Mouse (Mus musculus): ENCODE data around the gene Cd68. TPM values are rescaled to one million over a fixed set of nuclear protein-coding genes. Genes with fewer than 3 reads are reported as not detected.
A peak's percentile ranks its signal among the peaks of the same experiment; 100 is the strongest.
"Not testable (repeated sequence)": the region's sequence is repeated elsewhere in the genome, so short reads cannot be mapped to it uniquely, and the experiment has no call there.

Cd68 gene
- polyA plus RNA-seq, 1 experiment from 2014 or later, result 10.0 TPM

DNA sequence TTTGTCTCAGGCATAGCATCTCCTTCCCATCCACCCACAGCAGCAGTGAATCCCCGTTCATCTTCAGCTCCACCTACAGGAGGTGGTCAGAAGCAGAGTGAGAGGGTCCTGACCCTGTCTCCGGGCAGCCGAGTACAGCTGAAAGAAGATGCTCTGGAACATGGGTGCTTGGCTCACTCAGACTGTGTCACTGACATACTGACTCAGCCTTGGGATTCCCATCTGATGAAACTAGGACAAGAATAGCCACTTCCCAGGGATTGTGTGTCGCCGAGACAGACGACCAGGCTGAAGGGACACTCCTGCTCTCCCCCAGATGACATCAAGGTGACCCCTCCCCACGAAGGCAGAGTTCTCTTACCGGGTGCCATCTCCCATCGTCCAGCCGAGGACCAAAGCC lies 49.2 kb downstream of the Cd68 start:
- 39% methylated on average over 10 of the region's 10 CpGs for WGBS
- Histone ChIP-seq H3K9ac (no peak overlapping the region), H3K9me3 (replicated peaks) (no peaks in the 10 kb centered on the region), H3K4me1 (peaks cover 8% of the 10 kb centered on the region), H3K27me3 (peaks cover 8% of the 10 kb centered on the region; the same call in 1 of the 2 replicates), H3K4me3 (replicated peaks) (no peak overlapping the region), H3K4me2 (no peak overlapping the region), H3K27ac (no peak overlapping the region), H3K36me3 (no peaks in the 10 kb centered on the region)
- no peak for ATAC-seq (replicated peaks; ENCODE audit: low FRiP score)

- not testable (repeated sequence) for H3K9ac ChIP-seq; H3K4me1 ChIP-seq; ATAC-seq (replicated peaks; ENCODE audit: low FRiP score); H3K27me3 ChIP-seq; H3K9me3 ChIP-seq (replicated peaks); H3K36me3 ChIP-seq; H3K27ac ChIP-seq
- Histone ChIP-seq H3K4me2 (peak overlapping the region; percentile 52), H3K4me3 (replicated peaks) (0 out of 2 replicates have a peak overlapping the region, but pooled peaks have one; percentile 6)
- WGBS, result 54% methylated on average over 11 of the region's 11 CpGs
These were observed 51.7 kb downstream of the Cd68 start for GRCm38 (mm10) chr11:69614257-69614588.

MicroRNAs encoded within 50 kb of the gene (microRNA counts, 519-probe panel; counts per million panel counts)
- microRNA mmu-miR-1934, result 31.7 counts per million
- 2,727 counts per million, percentile 65 among the panel's probes with 10 or more counts for microRNA mmu-miR-467f

Small RNA genes lying within 50 kb of the gene (microRNA-seq; reads per million reads assigned to microRNA genes)
- 2.8 reads per million, percentile 14 among the genes with 10 or more reads in this experiment for gene Mir1934
- gene Mir467f, result not detected

Other genes with a start within 250 kb of the Cd68 start
- gene Dnah2, start 117.0 kb downstream of the Cd68 start, polyA plus RNA-seq (2015; fragmentation: Nextera tagmentation; extraction: Ambion mirVana), result 0.73 and 0.87 TPM in 2 replicates
- 11.9 and 14.3 TPM in 2 replicates for gene Efnb3, start 105.9 kb downstream of the Cd68 start, polyA plus RNA-seq (2015; fragmentation: Nextera tagmentation; extraction: Ambion mirVana)
- 26.6 and 27.9 TPM in 2 replicates for gene Wrap53, start 85.9 kb downstream of the Cd68 start, polyA plus RNA-seq (2015; fragmentation: Nextera tagmentation; extraction: Ambion mirVana)
- gene Trp53, start 85.8 kb downstream of the Cd68 start, polyA plus RNA-seq (2015; fragmentation: Nextera tagmentation; extraction: Ambion mirVana), result 175 and 195 TPM in 2 replicates
- gene Atp1b2, start 60.2 kb downstream of the Cd68 start, polyA plus RNA-seq (2015; fragmentation: Nextera tagmentation; extraction: Ambion mirVana), result 11.2 and 13.5 TPM in 2 replicates
- gene Shbg, start 48.2 kb downstream of the Cd68 start, polyA plus RNA-seq (2015; fragmentation: Nextera tagmentation; extraction: Ambion mirVana), result 0.30 and 0.49 TPM in 2 replicates
- gene Sat2, start 44.1 kb downstream of the Cd68 start, polyA plus RNA-seq (2015; fragmentation: Nextera tagmentation; extraction: Ambion mirVana), result 17.8 and 23.1 TPM in 2 replicates
- gene Fxr2, start 33.2 kb downstream of the Cd68 start, polyA plus RNA-seq (2015; fragmentation: Nextera tagmentation; extraction: Ambion mirVana), result 29.2 TPM in 2 replicates
- 0.18 and 0.19 TPM in 2 replicates for gene Sox15, start 10.8 kb downstream of the Cd68 start, polyA plus RNA-seq (2015; fragmentation: Nextera tagmentation; extraction: Ambion mirVana)
- gene Mpdu1, start 3.5 kb downstream of the Cd68 start, polyA plus RNA-seq (2015; fragmentation: Nextera tagmentation; extraction: Ambion mirVana), result 71.8 and 78.0 TPM in 2 replicates
- 586 and 589 TPM in 2 replicates for gene Eif4a1, start 6.3 kb upstream of the Cd68 start, polyA plus RNA-seq (2015; fragmentation: Nextera tagmentation; extraction: Ambion mirVana)
- 91.6 and 95.2 TPM in 2 replicates for gene Senp3, start 15.9 kb upstream of the Cd68 start, polyA plus RNA-seq (2015; fragmentation: Nextera tagmentation; extraction: Ambion mirVana)
- gene Tnfsf13, start 19.6 kb upstream of the Cd68 start, polyA plus RNA-seq (2015; fragmentation: Nextera tagmentation; extraction: Ambion mirVana), result 0.45 and 0.53 TPM in 2 replicates
- 9.1 and 11.1 TPM in 2 replicates for gene Tnfsf12, start 29.7 kb upstream of the Cd68 start, polyA plus RNA-seq (2015; fragmentation: Nextera tagmentation; extraction: Ambion mirVana)
- 4.5 and 7.0 TPM in 2 replicates for gene Tnfsfm13, start 29.9 kb upstream of the Cd68 start, polyA plus RNA-seq (2015; fragmentation: Nextera tagmentation; extraction: Ambion mirVana)
- gene Polr2a, start 92.5 kb upstream of the Cd68 start, polyA plus RNA-seq (2015; fragmentation: Nextera tagmentation; extraction: Ambion mirVana), result 29.9 and 31.1 TPM in 2 replicates
- 0.27 and 0.36 TPM in 2 replicates for gene Slc35g3, start 95.8 kb upstream of the Cd68 start, polyA plus RNA-seq (2015; fragmentation: Nextera tagmentation; extraction: Ambion mirVana)
- gene Zbtb4, start 99.8 kb upstream of the Cd68 start, polyA plus RNA-seq (2015; fragmentation: Nextera tagmentation; extraction: Ambion mirVana), result 1.9 and 2.8 TPM in 2 replicates
- 11.4 and 12.3 TPM in 2 replicates for gene Chrnb1, start 129.8 kb upstream of the Cd68 start, polyA plus RNA-seq (2015; fragmentation: Nextera tagmentation; extraction: Ambion mirVana)
- 2.0 and 2.5 TPM in 2 replicates for gene Fgf11, start 135.7 kb upstream of the Cd68 start, polyA plus RNA-seq (2015; fragmentation: Nextera tagmentation; extraction: Ambion mirVana)
- gene Tmem102, start 139.5 kb upstream of the Cd68 start, polyA plus RNA-seq (2015; fragmentation: Nextera tagmentation; extraction: Ambion mirVana), result 8.3 TPM in 2 replicates
- not detected in 2 replicates for gene Gm39566, start 149.1 kb upstream of the Cd68 start, polyA plus RNA-seq (2015; fragmentation: Nextera tagmentation; extraction: Ambion mirVana)
- gene Spem2, start 152.3 kb upstream of the Cd68 start, polyA plus RNA-seq (2015; fragmentation: Nextera tagmentation; extraction: Ambion mirVana), result not detected in 2 replicates
- 0.14 and 0.32 TPM in 2 replicates for gene Spem1, start 156.0 kb upstream of the Cd68 start, polyA plus RNA-seq (2015; fragmentation: Nextera tagmentation; extraction: Ambion mirVana)
- 5.6 and 7.6 TPM in 2 replicates for gene Nlgn2, start 171.6 kb upstream of the Cd68 start, polyA plus RNA-seq (2015; fragmentation: Nextera tagmentation; extraction: Ambion mirVana)
- 409 and 443 TPM in 2 replicates for gene Tmem256, start 172.4 kb upstream of the Cd68 start, polyA plus RNA-seq (2015; fragmentation: Nextera tagmentation; extraction: Ambion mirVana)
- 96.5 and 105 TPM in 2 replicates for gene Plscr3, start 180.2 kb upstream of the Cd68 start, polyA plus RNA-seq (2015; fragmentation: Nextera tagmentation; extraction: Ambion mirVana)
- gene Tnk1, start 192.6 kb upstream of the Cd68 start, polyA plus RNA-seq (2015; fragmentation: Nextera tagmentation; extraction: Ambion mirVana), result 5.8 and 7.3 TPM in 2 replicates
- gene Tmem95, start 211.9 kb upstream of the Cd68 start, polyA plus RNA-seq (2015; fragmentation: Nextera tagmentation; extraction: Ambion mirVana), result 0.32 TPM in 1 of 2 replicates, not detected in the other
- 9.4 and 10.1 TPM in 2 replicates for gene Kctd11, start 215.3 kb upstream of the Cd68 start, polyA plus RNA-seq (2015; fragmentation: Nextera tagmentation; extraction: Ambion mirVana)
- 0.58 and 0.62 TPM in 2 replicates for gene Acap1, start 229.4 kb upstream of the Cd68 start, polyA plus RNA-seq (2015; fragmentation: Nextera tagmentation; extraction: Ambion mirVana)
- gene 2810408A11Rik, start 234.8 kb upstream of the Cd68 start, polyA plus RNA-seq (2015; fragmentation: Nextera tagmentation; extraction: Ambion mirVana), result 12.6 and 13.0 TPM in 2 replicates
- 9.3 and 10.8 TPM in 2 replicates for gene Neurl4, start 234.9 kb upstream of the Cd68 start, polyA plus RNA-seq (2015; fragmentation: Nextera tagmentation; extraction: Ambion mirVana)
- 77.8 and 86.2 TPM in 2 replicates for gene Gps2, start 247.7 kb upstream of the Cd68 start, polyA plus RNA-seq (2015; fragmentation: Nextera tagmentation; extraction: Ambion mirVana)

All from kidney, embryonic 15.5 days (tissue).